Mouse (Mus musculus) left cerebral cortex, postnatal 14 days (tissue): Measurements from ENCODE around the gene Pard3. TPM values are rescaled to one million over a fixed set of nuclear protein-coding genes. Genes with fewer than 3 reads are reported as not detected.

ENCODE experiments used
- total RNA-seq, 2 experiments: library from RNA; stranded (reverse); gene quantifications; 2 replicates each; pipeline ENCODE4 v1.2.3; 2021

The Pard3 gene
- total RNA-seq, 2 experiments from 2014 or later: 12.0 to 13.2 TPM

Other genes starting within 250 kb of the Pard3 start
- gene Tomm20, start 118.0 kb upstream of the Pard3 start, total RNA-seq: 100 to 1,000 TPM; 162 to 168 TPM
- gene Rbm34, start 92.8 kb upstream of the Pard3 start, total RNA-seq: 10 to 100 TPM; 12.8 to 14.1 TPM